Mouse (Mus musculus) ovary, postnatal 14 days (tissue): Measurements from ENCODE around the gene Tnfrsf26.

Experiments
- DNase-seq: peaks from one replicate; pipeline ENCODE4 v3.0.0; 2022; ENCODE audit warnings: low spot score

Tnfrsf26 gene

GRCm38 (mm10) chr7:143599428-143600230 lies 28.9 kb downstream of the Tnfrsf26 start, which contains the start of gene Cars:
TSS of gene Cars (minus strand) at chr7:143600090.
- peak; percentile 85 for DNase-seq

GRCm38 (mm10) chr7:143594865-143595264 lies 33.7 kb downstream of the Tnfrsf26 start:
- DNase-seq = no peak

- DNase-seq = no peak
Observed at GRCm38 (mm10) chr7:143592255-143592654, 36.3 kb downstream of the Tnfrsf26 start.

- no peak for DNase-seq
Observed at GRCm38 (mm10) chr7:143588006-143588405, 40.5 kb downstream of the Tnfrsf26 start.

- no peak for DNase-seq
Observed at GRCm38 (mm10) chr7:143587586-143587985, 40.9 kb downstream of the Tnfrsf26 start.

GRCm38 (mm10) chr7:143583956-143584355 lies 44.6 kb downstream of the Tnfrsf26 start:
- peak; percentile 54 for DNase-seq

GRCm38 (mm10) chr7:143583025-143583424 lies 45.5 kb downstream of the Tnfrsf26 start:
- no peak for DNase-seq

GRCm38 (mm10) chr7:143575751-143576150 lies 52.8 kb downstream of the Tnfrsf26 start:
- DNase-seq = no peak

- no peak for DNase-seq
Observed at GRCm38 (mm10) chr7:143565648-143566039, 62.9 kb downstream of the Tnfrsf26 start.

- DNase-seq = no peak
Observed at GRCm38 (mm10) chr7:143565015-143565647, 63.4 kb downstream of the Tnfrsf26 start.

- no peak for DNase-seq
Observed at GRCm38 (mm10) chr7:143563787-143564186, 64.7 kb downstream of the Tnfrsf26 start.
